Mouse (Mus musculus) neural tube, embryonic 15.5 days (tissue): ENCODE results near the gene Pnpla6. TPM values are rescaled to one million over a fixed set of nuclear protein-coding genes. Genes with fewer than 3 reads are reported as not detected.
A peak's percentile ranks its signal among the peaks of the same experiment; 100 is the strongest.

ENCODE experiments used
- ATAC-seq: fragments of 200-750 bp; cut with Nextera tagmentation; 2 replicates; pipeline ENCODE4 v1.8.0; 2017; ENCODE audit warnings: mild to moderate bottlenecking, moderate TSS enrichment, moderate library complexity; ENCODE audit not compliant: low FRiP score
- H3K27ac ChIP-seq: fragments of 300-500 bp; sonication (generic); replicated peaks from 2 replicates; pipeline ENCODE4 v1.5.1; 2015; ENCODE audit warnings: mild to moderate bottlenecking, inconsistent platforms
- H3K27me3 ChIP-seq: fragments of 300-500 bp; sonication (generic); replicated peaks from 2 replicates; pipeline ENCODE4 v1.6.1; 2015; ENCODE audit warnings: inconsistent platforms
- H3K36me3 ChIP-seq: fragments of 300-500 bp; sonication (generic); 2 replicates; pipeline ENCODE4 v1.6.1; 2015; ENCODE audit warnings: inconsistent platforms
- H3K4me1 ChIP-seq: fragments of 300-500 bp; sonication (generic); 2 replicates; pipeline ENCODE4 v1.6.1; 2015; ENCODE audit warnings: inconsistent platforms
- H3K4me2 ChIP-seq: fragments of 300-500 bp; sonication (generic); 2 replicates; pipeline ENCODE4 v1.6.1; 2015; ENCODE audit warnings: inconsistent platforms, mild to moderate bottlenecking, moderate library complexity
- H3K4me3 ChIP-seq: fragments of 300-500 bp; sonication (generic); replicated peaks from 2 replicates; pipeline ENCODE4 v1.5.1; 2015; ENCODE audit warnings: mild to moderate bottlenecking, inconsistent platforms
- H3K9ac ChIP-seq: fragments of 300-500 bp; sonication (generic); replicated peaks from 2 replicates; pipeline ENCODE4 v1.6.1; 2015; ENCODE audit warnings: mild to moderate bottlenecking, inconsistent platforms
- H3K9me3 ChIP-seq: fragments of 300-500 bp; sonication (generic); replicated peaks from 2 replicates; pipeline ENCODE4 v1.6.1; 2016; ENCODE audit warnings: inconsistent platforms
- WGBS: fragments of 180-500 bp; shearing (Covaris S2); methylation state at CpG from one replicate; pipeline ENCODE4 v1.1.7; 2015; ENCODE audit warnings: mixed read lengths; 5-methylcytosine and 5-hydroxymethylcytosine counted together
- polyA plus RNA-seq: library from polyadenylated mRNA; unstranded; fragments of >200 nt; fragmentation: Nextera tagmentation; extraction: Ambion mirVana; gene quantifications from 2 replicates; pipeline ENCODE4 v1.2.1, GENCODE M21; 2015

Gene Pnpla6
- polyA plus RNA-seq, 1 experiment from 2014 or later, result 42.5 TPM

GRCm38 (mm10) chr8:3515771-3516417 lies 710 bp downstream of the Pnpla6 start:
- ATAC-seq, result peak; percentile 35
- Histone ChIP-seq H3K9me3 (no peaks in the 10 kb centered on the region), H3K4me2 (peak overlapping the region; percentile 83), H3K27me3 (no peaks in the 10 kb centered on the region), H3K4me1 (peaks cover 23% of the 10 kb centered on the region), H3K36me3 (peaks cover 31% of the 10 kb centered on the region), H3K27ac (peak overlapping the region; percentile 87), H3K4me3 (peak overlapping the region; percentile 68), H3K9ac (peak overlapping the region; percentile 64)
- WGBS, result 1% methylated on average over 25 of the region's 25 CpGs

- Histone ChIP-seq H3K4me1 (peaks cover 23% of the 10 kb centered on the region), H3K4me2 (peak overlapping the region; percentile 83), H3K9ac (peak overlapping the region; percentile 64), H3K27ac (peak overlapping the region; percentile 87), H3K9me3 (no peaks in the 10 kb centered on the region), H3K4me3 (peak overlapping the region; percentile 68), H3K36me3 (peaks cover 30% of the 10 kb centered on the region), H3K27me3 (no peaks in the 10 kb centered on the region)
- 2% methylated on average over 36 of the region's 36 CpGs for WGBS
- peak; percentile 88 for ATAC-seq
Observed at GRCm38 (mm10) chr8:3516450-3517116, 1.4 kb downstream of the Pnpla6 start.

- 12% methylated on average over 16 of the region's 16 CpGs for WGBS
- ATAC-seq, result peak; percentile 35
- Histone ChIP-seq H3K9me3 (no peaks in the 10 kb centered on the region), H3K9ac (peak overlapping the region; percentile 64), H3K27me3 (no peaks in the 10 kb centered on the region), H3K36me3 (peaks cover 29% of the 10 kb centered on the region), H3K4me1 (peaks cover 23% of the 10 kb centered on the region), H3K27ac (peak overlapping the region; percentile 87), H3K4me3 (peak overlapping the region; percentile 68), H3K4me2 (peak overlapping the region; percentile 83)
Observed at GRCm38 (mm10) chr8:3517117-3517495, 1.9 kb downstream of the Pnpla6 start.

GRCm38 (mm10) chr8:3522007-3522697 lies 7.0 kb downstream of the Pnpla6 start:
- ATAC-seq, result no peak
- WGBS, result 94% methylated on average over 13 of the region's 13 CpGs
- Histone ChIP-seq H3K9me3 (no peaks in the 10 kb centered on the region), H3K27me3 (no peaks in the 10 kb centered on the region), H3K27ac (no peak overlapping the region), H3K4me2 (no peak overlapping the region), H3K9ac (no peak overlapping the region), H3K4me3 (no peak overlapping the region), H3K36me3 (peaks cover 54% of the 10 kb centered on the region), H3K4me1 (peaks cover 8% of the 10 kb centered on the region)

- Histone ChIP-seq H3K4me1 (no peaks in the 10 kb centered on the region), H3K4me3 (no peak overlapping the region), H3K9me3 (no peaks in the 10 kb centered on the region), H3K9ac (no peak overlapping the region), H3K27me3 (no peaks in the 10 kb centered on the region), H3K4me2 (no peak overlapping the region), H3K36me3 (peaks cover 57% of the 10 kb centered on the region), H3K27ac (no peak overlapping the region)
- WGBS, result 95% methylated on average over 5 of the region's 5 CpGs
- ATAC-seq, result no peak
Observed at GRCm38 (mm10) chr8:3530816-3531215, 15.6 kb downstream of the Pnpla6 start.

- H3K4me2 ChIP-seq, result no peak overlapping the region
- no peaks in the 10 kb centered on the region for H3K27me3 ChIP-seq
- no peak for ATAC-seq
- no peak overlapping the region for H3K9ac ChIP-seq
- H3K4me3 ChIP-seq, result no peak overlapping the region
- peaks cover 57% of the 10 kb centered on the region for H3K36me3 ChIP-seq
- no peaks in the 10 kb centered on the region for H3K4me1 ChIP-seq
- H3K9me3 ChIP-seq, result no peaks in the 10 kb centered on the region
- WGBS, result 97% methylated on average over 18 of the region's 18 CpGs
- no peak overlapping the region for H3K27ac ChIP-seq
Observed at GRCm38 (mm10) chr8:3531936-3532335, 16.8 kb downstream of the Pnpla6 start.

- WGBS, result 65% methylated on average over 15 of the region's 15 CpGs
- H3K4me3 ChIP-seq, result no peak overlapping the region
- no peak overlapping the region for H3K9ac ChIP-seq
- ATAC-seq, result no peak
- no peaks in the 10 kb centered on the region for H3K4me1 ChIP-seq
- no peaks in the 10 kb centered on the region for H3K9me3 ChIP-seq
- H3K36me3 ChIP-seq, result peaks cover 80% of the 10 kb centered on the region
- H3K27ac ChIP-seq, result no peak overlapping the region
- no peak overlapping the region for H3K4me2 ChIP-seq
- no peaks in the 10 kb centered on the region for H3K27me3 ChIP-seq
Observed at GRCm38 (mm10) chr8:3536053-3536841, 21.1 kb downstream of the Pnpla6 start.

GRCm38 (mm10) chr8:3536940-3537339 lies 21.8 kb downstream of the Pnpla6 start:
- no peaks in the 10 kb centered on the region for H3K27me3 ChIP-seq
- H3K9ac ChIP-seq, result no peak overlapping the region
- no peak overlapping the region for H3K27ac ChIP-seq
- no peak overlapping the region for H3K4me3 ChIP-seq
- 95% methylated on average over 9 of the region's 9 CpGs for WGBS
- ATAC-seq, result no peak
- peaks cover 80% of the 10 kb centered on the region for H3K36me3 ChIP-seq
- H3K9me3 ChIP-seq, result no peaks in the 10 kb centered on the region
- H3K4me2 ChIP-seq, result no peak overlapping the region
- H3K4me1 ChIP-seq, result no peaks in the 10 kb centered on the region

- Histone ChIP-seq H3K4me3 (no peak overlapping the region), H3K36me3 (peaks cover 80% of the 10 kb centered on the region), H3K9ac (no peak overlapping the region), H3K27ac (no peak overlapping the region), H3K4me1 (no peaks in the 10 kb centered on the region), H3K27me3 (no peaks in the 10 kb centered on the region), H3K4me2 (no peak overlapping the region), H3K9me3 (no peaks in the 10 kb centered on the region)
- no peak for ATAC-seq
- WGBS, result 95% methylated on average over 26 of the region's 26 CpGs
Observed at GRCm38 (mm10) chr8:3537666-3538065, 22.5 kb downstream of the Pnpla6 start.

- no peak for ATAC-seq
- 82% methylated on average over 7 of the region's 7 CpGs for WGBS
Observed at GRCm38 (mm10) chr8:3539146-3539545, 24.0 kb downstream of the Pnpla6 start.

GRCm38 (mm10) chr8:3540076-3540475 lies 24.9 kb downstream of the Pnpla6 start:
- Histone ChIP-seq H3K4me2 (no peak overlapping the region), H3K27me3 (no peaks in the 10 kb centered on the region), H3K4me3 (no peak overlapping the region), H3K36me3 (peaks cover 92% of the 10 kb centered on the region), H3K4me1 (no peaks in the 10 kb centered on the region), H3K27ac (no peak overlapping the region), H3K9me3 (no peaks in the 10 kb centered on the region), H3K9ac (no peak overlapping the region)
- ATAC-seq, result no peak
- 92% methylated on average over 4 of the region's 4 CpGs for WGBS

More at GRCm38 (mm10) chr8:3539146-3539545, 24.0 kb downstream of the Pnpla6 start:
- no peaks in the 10 kb centered on the region for H3K4me1 ChIP-seq
- H3K9ac ChIP-seq, result no peak overlapping the region
- no peak overlapping the region for H3K27ac ChIP-seq
- H3K27me3 ChIP-seq, result no peaks in the 10 kb centered on the region
- H3K36me3 ChIP-seq, result peaks cover 84% of the 10 kb centered on the region
- no peak overlapping the region for H3K4me2 ChIP-seq
- no peak overlapping the region for H3K4me3 ChIP-seq
- no peaks in the 10 kb centered on the region for H3K9me3 ChIP-seq
